Mouse (Mus musculus): Measurements from ENCODE around the gene Sh3bp4. TPM values are rescaled to one million over a fixed set of nuclear protein-coding genes. Genes with fewer than 3 reads are reported as not detected.
A peak's percentile ranks its signal among the peaks of the same experiment; 100 is the strongest.

The Sh3bp4 gene
- polyA plus RNA-seq, 1 experiment from 2014 or later = 21.0 TPM

GRCm38 (mm10) chr1:89195827-89196712 is 125.9 kb downstream of the Sh3bp4 start:
- ATAC-seq (ENCODE audit: low FRiP score, low read depth) = peak; percentile 73
- Histone ChIP-seq H3K27me3 (no peaks in the 10 kb centered on the region; the same call in 1 of the 2 replicates), H3K36me3 (no peaks in the 10 kb centered on the region), H3K4me3 (no peak overlapping the region), H3K9ac (replicated peaks) (no peak overlapping the region), H3K9me3 (no peaks in the 10 kb centered on the region), H3K27ac (replicated peaks) (no peak overlapping the region), H3K4me2 (replicated peaks) (no peak overlapping the region), H3K4me1 (0 out of 2 replicates have a peak, but pooled peaks cover 1% of the 10 kb centered on the region)
- 51% methylated on average over 12 of the region's 12 CpGs for WGBS
